Mouse (Mus musculus) layer of hippocampus, adult 9-10 months (tissue): ENCODE results near the gene St3gal3.
A peak's percentile ranks its signal among the peaks of the same experiment; 100 is the strongest.

Source experiments
- DNase-seq: peaks from one replicate; pipeline ENCODE4 v3.0.0; 2022; ENCODE audit warnings: low spot score

St3gal3 gene

DNA sequence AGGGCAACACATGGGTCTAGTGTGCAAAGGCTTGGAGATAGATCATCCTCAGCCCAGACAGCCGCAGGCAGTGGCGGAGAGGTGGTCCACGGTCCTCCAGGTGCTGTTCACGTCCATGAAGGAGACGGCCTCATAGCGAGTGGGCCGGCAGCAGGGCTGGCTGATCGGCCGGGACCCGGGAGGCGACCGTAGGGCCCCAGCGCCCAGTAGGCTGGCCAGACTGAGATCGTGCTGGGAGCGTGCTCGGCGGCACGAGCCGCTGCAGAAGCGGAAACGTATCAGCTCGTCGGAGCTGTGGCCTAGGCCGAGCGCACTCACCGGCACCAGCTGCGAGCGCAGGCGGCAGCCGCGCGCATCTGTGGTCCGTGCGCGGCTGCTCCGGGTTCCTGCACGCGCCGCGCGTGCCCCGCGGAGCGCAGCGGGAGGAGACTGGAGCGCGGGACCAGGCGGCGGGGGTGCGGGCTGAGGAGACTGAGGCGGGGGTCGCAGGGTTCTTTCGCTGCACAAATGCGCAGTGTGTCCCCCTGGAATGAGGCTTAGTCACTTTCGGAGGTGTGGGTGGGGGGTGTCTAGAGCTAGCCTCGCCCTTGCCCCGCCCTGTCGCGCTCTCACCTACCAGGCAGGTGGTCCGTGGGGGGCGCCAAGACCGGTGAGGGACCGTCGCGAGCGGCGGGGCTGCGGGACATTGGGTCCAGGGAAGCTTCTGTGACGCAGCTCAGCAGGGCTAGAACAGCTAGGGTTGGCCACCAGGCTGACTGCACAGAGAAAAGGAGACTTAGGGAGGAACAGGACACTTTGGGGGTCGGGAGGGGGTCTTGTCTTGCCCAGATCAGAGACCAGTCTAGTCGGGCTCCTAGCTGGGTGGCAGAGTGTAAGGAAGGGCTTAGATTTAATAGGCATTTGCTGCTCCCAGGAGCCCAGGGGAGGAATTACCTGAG lies 207.9 kb downstream of the St3gal3 start:
- no peak for DNase-seq

DNA sequence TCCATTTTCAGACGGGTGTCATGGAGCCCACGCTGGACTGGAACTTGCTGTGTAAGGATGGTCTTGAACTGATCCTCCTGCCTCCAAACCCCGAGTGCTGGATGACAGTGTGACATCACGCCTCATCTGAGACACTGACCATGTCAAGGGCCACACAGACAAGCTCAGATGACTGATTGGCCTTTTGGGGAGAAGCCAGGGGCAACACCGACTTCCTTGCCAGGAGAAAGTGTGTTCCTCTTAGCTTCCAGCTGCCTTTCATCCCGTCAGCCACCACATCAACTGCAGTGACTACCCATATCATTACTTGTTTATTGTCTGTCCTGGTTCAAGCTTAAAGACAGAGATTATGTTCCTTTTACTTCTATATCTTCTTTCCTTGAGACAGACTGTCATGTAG lies 209.8 kb downstream of the St3gal3 start:
- DNase-seq: no peak

DNA sequence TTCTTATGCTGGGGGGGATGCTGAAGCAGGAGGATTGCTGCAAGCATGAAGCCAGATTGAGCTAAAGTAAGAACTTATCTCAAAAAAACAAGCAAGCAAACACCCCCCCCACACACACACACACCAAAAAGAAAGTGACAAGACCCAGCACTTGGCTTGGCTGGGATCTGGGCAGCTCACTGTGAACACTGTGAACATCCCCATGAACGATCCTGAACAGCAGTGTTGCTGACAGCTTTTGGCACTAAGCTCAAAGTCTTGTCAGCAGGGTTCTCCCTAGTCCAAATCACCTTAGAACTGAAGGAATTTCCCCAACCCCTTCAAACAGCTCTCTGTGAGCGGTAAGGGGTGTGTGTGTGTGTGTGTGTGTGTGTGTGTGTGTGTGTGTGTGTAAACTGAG lies 211.3 kb downstream of the St3gal3 start:
- DNase-seq: no peak

GRCm38 (mm10) chr4:117921358-117921757 lies 213.4 kb downstream of the St3gal3 start:
- no peak for DNase-seq

DNA sequence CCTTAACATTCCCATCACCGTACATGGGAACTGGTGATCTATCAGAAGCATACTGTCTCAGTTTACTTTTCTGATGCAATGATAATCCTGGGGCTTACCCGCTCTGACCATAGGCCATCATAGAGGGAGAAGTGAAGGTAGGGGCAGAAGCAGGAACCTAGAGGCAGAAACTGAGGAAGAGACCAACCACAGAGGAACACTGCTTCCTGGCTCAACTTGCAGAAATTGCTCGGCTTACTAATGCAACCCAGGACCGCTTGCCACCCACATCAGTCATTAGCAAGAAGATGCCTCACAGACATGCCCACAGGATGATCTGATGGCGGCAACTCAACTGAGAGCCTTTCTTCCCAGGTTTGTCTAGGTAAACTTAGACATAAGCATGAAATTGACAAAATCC lies 216.0 kb downstream of the St3gal3 start:
- DNase-seq: no peak

DNA sequence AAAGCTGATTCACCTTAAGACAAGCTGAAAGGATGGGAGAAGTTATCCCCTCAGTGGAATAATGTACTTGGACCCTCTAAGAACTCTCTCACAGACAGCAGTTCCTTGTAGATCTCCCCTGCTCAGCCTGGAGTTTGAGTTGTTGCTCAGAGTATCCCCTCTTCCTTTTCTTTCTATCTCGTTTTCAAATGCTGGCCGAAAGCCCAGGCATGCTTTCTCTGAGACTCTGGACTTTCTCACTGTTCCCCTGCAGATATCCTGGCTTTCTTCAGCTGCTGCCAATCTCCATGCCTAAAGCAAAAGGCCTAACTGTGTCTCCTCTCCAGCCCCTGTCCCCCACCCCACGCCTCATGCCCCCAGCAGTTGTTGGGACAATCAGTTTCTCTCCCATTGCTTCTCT lies 216.5 kb downstream of the St3gal3 start:
- no peak for DNase-seq

DNA sequence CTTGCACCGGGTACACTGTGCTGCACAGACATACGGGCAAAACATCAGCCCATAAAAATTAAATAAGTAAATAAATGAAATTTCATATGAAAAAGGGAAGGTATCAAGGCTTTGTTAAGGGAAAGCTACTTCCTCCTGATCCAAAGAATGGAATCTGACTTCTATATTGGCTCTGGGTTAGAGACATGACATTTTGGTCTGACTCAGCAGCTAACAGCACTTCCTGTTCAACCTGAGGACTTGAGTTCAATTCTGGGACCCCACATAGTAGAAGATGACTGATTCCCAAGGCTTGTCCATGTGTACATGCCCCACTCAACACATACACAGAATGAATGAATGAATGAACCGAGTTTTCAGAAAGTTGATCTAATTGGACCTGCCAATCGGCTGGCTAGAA lies 216.9 kb downstream of the St3gal3 start:
- no peak for DNase-seq

GRCm38 (mm10) chr4:117917402-117917801 lies 217.3 kb downstream of the St3gal3 start:
- DNase-seq: no peak

DNA sequence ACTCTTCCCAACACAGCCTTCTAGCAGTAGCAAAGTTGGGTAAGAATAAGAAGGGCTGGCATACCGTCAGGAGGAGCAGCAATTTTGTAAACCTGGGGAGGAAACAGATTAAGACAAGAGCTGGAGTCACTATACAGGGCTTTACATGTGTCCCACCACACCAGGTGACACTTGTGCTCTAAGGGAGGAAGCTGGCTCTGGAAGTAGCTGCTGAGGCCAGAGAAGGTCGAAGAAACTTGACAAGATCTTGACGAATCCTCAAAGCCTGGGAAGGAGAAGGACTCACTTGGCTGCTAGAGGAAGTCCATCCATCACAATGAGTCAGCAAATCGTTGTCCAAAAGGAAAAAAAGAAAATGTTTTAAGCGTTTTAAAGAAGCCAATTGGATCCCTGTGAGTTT lies 218.3 kb downstream of the St3gal3 start:
- no peak for DNase-seq

GRCm38 (mm10) chr4:117915489-117916105 lies 219.1 kb downstream of the St3gal3 start:
- DNase-seq: no peak

GRCm38 (mm10) chr4:117914591-117915442 lies 219.9 kb downstream of the St3gal3 start, which contains the start of gene Ipo13:
TSS of gene Ipo13 (minus strand) at chr4:117914999.
- peak; percentile 90 for DNase-seq

- DNase-seq: no peak
These were observed 220.7 kb downstream of the St3gal3 start for GRCm38 (mm10) chr4:117914031-117914430.

DNA sequence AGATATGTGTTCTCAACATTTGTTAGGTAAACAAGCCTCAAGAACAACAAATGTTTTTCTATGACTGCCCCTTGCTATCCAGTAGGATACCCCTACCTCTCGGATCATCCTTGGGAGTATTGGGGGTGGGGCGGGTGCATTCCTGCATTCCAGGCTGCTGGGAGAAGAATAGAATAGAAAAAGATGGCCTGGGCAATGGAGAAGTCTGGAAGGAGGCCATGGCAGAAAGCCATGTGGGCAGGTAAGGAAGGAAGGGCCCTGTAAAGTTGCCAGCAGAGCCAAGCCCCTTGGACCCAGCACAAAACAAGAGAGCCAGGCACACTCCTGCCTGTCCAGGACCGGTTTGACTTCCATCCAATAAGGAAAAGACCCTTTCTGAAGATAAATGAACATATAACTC lies 221.3 kb downstream of the St3gal3 start:
- DNase-seq: no peak

GRCm38 (mm10) chr4:117912685-117913273 lies 221.9 kb downstream of the St3gal3 start:
- DNase-seq: no peak

- DNase-seq: no peak
These were observed 222.6 kb downstream of the St3gal3 start for GRCm38 (mm10) chr4:117912131-117912561.

DNA sequence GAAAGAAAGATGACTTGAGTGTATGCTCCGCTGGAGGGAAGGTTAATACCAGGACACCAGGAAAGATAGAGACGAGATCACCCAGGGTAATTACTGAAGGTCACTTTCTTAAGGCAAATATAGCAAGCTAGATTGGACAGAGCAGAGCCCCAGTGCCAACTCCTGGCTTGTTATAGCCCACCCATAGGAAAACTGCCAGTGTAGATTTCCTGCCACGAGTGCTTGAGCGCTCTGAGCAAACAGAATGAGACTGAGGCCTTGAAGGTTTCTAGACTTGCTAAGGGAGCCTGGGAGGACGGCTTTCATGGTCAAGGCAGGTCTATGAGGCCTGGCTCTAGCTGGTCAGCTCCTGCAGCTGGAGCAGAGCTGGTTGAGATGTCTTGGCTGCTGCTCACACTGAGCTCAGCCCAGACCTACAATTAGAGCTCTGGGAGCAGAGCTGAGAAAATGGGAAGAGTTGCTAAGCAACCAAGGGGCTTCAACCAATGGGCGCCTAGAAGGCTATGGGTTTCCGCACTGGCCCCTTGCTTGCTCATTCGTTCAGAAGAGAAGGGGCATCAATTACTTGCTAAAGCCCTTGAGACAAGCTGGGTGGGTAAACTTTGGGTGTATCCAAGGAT lies 225.8 kb downstream of the St3gal3 start:
- DNase-seq: no peak

DNA sequence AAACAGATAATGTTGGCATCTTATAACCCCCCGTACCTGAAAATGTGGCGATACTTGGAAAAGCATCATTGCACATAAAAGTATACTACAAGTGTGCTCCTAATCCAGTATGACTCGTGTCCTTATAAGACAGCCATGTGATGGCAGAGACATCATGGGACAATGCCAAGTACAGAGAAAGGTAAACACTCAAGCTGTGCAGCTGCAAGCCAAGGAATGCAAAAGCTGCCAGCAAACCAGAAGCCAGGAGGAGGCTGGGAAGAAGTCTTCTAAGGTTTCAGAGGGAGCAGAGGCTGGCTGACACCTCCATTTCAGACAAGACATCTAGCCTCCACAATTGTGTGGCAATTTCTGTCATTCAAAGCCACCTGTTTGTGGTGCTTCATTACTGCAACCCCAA lies 228.5 kb downstream of the St3gal3 start:
- no peak for DNase-seq

DNA sequence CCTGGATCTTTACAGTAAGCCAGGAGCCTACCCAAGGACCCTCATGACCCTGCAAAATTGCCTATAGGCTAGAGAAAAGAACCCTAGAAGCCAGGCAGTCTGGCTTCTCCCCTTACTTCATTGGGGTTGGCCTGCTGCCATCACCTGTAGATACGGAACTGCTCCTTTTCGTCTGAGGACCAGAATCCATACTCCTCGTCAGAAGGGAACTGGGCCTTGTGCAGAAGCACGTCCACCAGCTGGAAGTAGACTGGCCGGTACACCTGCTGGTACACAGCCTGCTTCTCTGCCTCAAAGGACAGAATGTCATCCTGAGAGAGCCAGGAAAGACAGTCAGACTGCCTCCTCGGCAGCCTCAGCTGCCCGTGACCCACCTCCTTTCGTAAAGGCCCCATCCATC lies 230.0 kb downstream of the St3gal3 start:
- no peak for DNase-seq

DNA sequence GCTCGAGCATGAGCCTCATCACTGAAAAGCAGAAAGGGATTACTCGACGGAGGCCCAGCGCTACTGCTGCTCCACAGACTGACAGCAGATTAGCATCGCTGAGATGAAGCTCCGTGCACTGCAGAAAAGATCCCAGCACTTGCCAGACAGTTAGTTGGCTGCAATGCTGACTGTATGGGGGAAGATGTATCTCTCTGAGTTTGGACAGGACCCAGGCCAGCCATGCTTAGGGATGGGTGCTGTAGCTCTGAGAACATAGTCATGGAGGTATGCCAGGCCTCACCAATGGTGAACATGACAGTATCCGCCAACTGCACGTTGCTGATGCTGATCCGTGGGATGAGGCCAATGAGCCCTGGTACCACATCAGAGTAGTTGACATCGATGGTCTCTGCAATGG lies 230.6 kb downstream of the St3gal3 start:
- DNase-seq: no peak

DNA sequence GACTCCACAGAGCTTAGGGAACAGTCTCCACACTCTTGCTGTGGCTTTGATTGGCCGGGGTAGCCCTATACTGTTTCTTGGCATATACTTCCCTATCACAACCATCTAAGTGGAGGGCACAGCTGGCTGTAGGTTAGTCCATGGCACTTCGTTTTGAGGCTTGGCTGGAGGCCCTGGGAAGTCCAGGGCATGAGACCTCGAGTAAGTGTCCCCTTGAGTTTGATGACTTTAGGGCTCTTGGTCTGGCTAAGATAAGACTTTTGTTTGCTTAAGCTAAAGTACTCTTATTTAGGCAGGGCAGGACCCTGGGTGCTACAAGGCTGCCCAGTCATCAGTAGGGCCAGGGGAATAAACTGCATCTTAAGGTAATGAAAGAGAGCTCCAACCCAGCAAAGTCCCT lies 236.6 kb downstream of the St3gal3 start:
- no peak for DNase-seq

- no peak for DNase-seq
These were observed 238.7 kb downstream of the St3gal3 start for GRCm38 (mm10) chr4:117896031-117896430.

- DNase-seq: no peak
These were observed 239.4 kb downstream of the St3gal3 start for GRCm38 (mm10) chr4:117895339-117895738.
